Mouse (Mus musculus): ENCODE results near the gene Enpp3. TPM values are rescaled to one million over a fixed set of nuclear protein-coding genes. Genes with fewer than 3 reads are reported as not detected.

Enpp3 gene
- 1.6 TPM for polyA plus RNA-seq (2014; fragmentation: Illumina TruSeq; extraction: RNeasy Lipid Tissue Mini Kit (QIAGEN cat#74804); ENCODE audit: low read depth, low replicate concordance)

DNA sequence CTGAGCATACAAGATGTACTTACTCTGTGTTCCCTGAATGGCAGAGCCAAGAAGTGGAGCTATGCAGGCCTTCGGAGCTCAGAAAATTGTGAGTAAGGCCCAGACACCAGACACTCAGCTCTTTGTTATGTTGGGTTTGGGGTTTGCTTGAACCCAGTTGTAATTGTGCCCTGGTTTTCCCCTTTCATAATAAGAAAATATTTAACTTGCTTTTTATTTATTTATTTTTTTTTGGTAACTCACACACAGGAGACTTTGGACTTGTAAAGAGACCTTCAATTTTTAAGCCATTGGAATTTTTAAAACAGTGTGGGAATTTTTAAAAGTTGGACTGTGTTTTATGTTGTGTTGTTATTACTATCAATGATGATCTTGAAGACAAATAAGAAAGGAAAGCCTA, at the start of gene Enpp3:
Gene Enpp3, minus strand, starts transcription at position 148 of the 400 bp plus-strand sequence.

DNA sequence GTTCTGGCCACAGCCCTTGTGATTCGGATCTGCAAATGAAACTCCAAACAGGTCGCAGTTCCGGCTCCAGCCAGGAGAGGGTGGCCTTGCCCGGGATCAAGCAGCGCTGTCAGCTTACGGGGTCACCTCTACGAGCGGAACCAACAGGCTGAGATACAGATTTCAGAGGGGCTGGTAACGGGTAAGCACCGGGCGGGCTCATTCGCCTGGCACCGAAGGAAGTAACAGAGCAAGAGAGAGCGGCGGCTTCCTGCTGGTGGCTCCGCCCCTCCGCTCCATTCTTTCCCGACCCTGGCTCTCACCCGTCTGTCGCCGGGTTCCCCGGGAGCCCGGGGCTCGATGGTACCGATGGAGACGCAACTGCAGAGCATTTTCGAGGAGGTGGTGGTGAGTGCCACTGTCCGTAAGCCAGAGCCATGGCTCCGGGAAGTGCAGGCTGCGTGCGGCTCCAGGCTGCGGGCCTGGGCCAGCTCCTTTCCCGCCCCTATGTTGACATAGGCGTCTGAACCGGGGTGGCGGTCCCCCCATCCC, 27.2 kb upstream of the Enpp3 start, which contains the start of gene Med23:
Gene Med23, plus strand, starts transcription at position 227 of the 531 bp plus-strand sequence.

Other genes starting within 250 kb of the Enpp3 start
- 113 TPM for gene Ccn2, start 247.4 kb downstream of the Enpp3 start, polyA plus RNA-seq (2014; fragmentation: Illumina TruSeq; extraction: RNeasy Lipid Tissue Mini Kit (QIAGEN cat#74804); ENCODE audit: low read depth, low replicate concordance)
- gene Enpp1, start 130.7 kb downstream of the Enpp3 start, polyA plus RNA-seq (2014; fragmentation: Illumina TruSeq; extraction: RNeasy Lipid Tissue Mini Kit (QIAGEN cat#74804); ENCODE audit: low read depth, low replicate concordance): 4.1 TPM
- gene Med23, start 27.2 kb upstream of the Enpp3 start, polyA plus RNA-seq (2014; fragmentation: Illumina TruSeq; extraction: RNeasy Lipid Tissue Mini Kit (QIAGEN cat#74804); ENCODE audit: low read depth, low replicate concordance): 21.9 TPM
- gene Arg1, start 84.7 kb upstream of the Enpp3 start, polyA plus RNA-seq (2014; fragmentation: Illumina TruSeq; extraction: RNeasy Lipid Tissue Mini Kit (QIAGEN cat#74804); ENCODE audit: low read depth, low replicate concordance): not detected

All from adrenal gland, adult 10 weeks (tissue).